Mouse (Mus musculus): ENCODE measurements around the gene Hbb-bh1.

GRCm38 (mm10) chr7:103854669-103855068 lies 11.7 kb upstream of the Hbb-bh1 start:
- TF ChIP-seq POLR2A (IDR thresholded peaks at IDR 0.05; ENCODE audit: extremely low read depth, insufficient read depth, low read length) (no peak), CTCF (IDR thresholded peaks at IDR 0.05; ENCODE audit: low read depth, low read length) (no peak)

Data from liver, adult 2 months (tissue).